Mouse (Mus musculus): ENCODE results near the gene Fam193a. TPM values are rescaled to one million over a fixed set of nuclear protein-coding genes. Genes with fewer than 3 reads are reported as not detected.

Fam193a gene
- total and polyA plus RNA-seq, 3 experiments: 10.9 to 317 (median 37.1) TPM

GRCm38 (mm10) chr5:34336097-34336774, 33.5 kb upstream of the Fam193a start, which contains the start of gene Rnf4:
Rnf4 (plus strand) TSS chr5:34336289.
- H3K4me1 ChIP-seq (ENCODE audit: control insufficient read depth in 1 of 2, insufficient read depth in 2 of 2, low read length in 2 of 2): peaks cover 15 to 23% of the 10 kb centered on the region in 2 experiments
- peak within 1 kb of the TSS; percentile 95 for H3K9ac ChIP-seq (ENCODE audit: control insufficient read depth, low read depth, low read length, poor library complexity, severe bottlenecking)
- H3K79me2 ChIP-seq (ENCODE audit: control insufficient read depth, insufficient read depth, low read length, poor library complexity): peaks cover 58% of the 10 kb centered on the region
- peak; percentile 100 for DNase-seq (ENCODE audit: low read depth, low spot score)
- peak; percentile 86 for TF ChIP-seq USF1 (IDR thresholded peaks at IDR 0.05; ENCODE audit: low read depth, low read length)
- TF ChIP-seq CTCF (IDR thresholded peaks at IDR 0.05 in 2 of 3, conservative IDR thresholded peaks at IDR 0.05 in 1 of 3; ENCODE audit: control insufficient read depth in 1 of 3, insufficient read depth in 1 of 3, low read depth in 2 of 3, low read length in 3 of 3, poor library complexity in 1 of 3, severe bottlenecking in 1 of 3): 0 out of 6 replicates have a peak, but pooled peaks of 1 of the 3 experiments have one; percentile 10
- TF ChIP-seq E2F4 (IDR thresholded peaks at IDR 0.05; ENCODE audit: borderline replicate concordance, low read depth, low read length): no peak
- no peak for TF ChIP-seq RCOR1 (IDR thresholded peaks at IDR 0.05; ENCODE audit: low read depth, low read length)
- TF ChIP-seq SMC3 (IDR thresholded peaks at IDR 0.05; ENCODE audit: low read depth, low read length): no peak
- peak; percentile 71; the same call in 1 of the 2 replicates for TF ChIP-seq KAT2A (conservative IDR thresholded peaks at IDR 0.05; ENCODE audit: low read depth, low read length)
- TF ChIP-seq NELFE (IDR thresholded peaks at IDR 0.05; ENCODE audit: low read depth, low read length): peak; percentile 99
- peak; percentile 90 to 100 for TF ChIP-seq POLR2A (IDR thresholded peaks at IDR 0.05; ENCODE audit: control insufficient read depth in 1 of 2, insufficient read depth in 1 of 2, low read depth in 1 of 2, low read length in 2 of 2, poor library complexity in 1 of 2)
- peak; percentile 47; the same call in 1 of the 2 replicates for TF ChIP-seq SIN3A (IDR thresholded peaks at IDR 0.05; ENCODE audit: low read length)
- peak; percentile 65; the same call in 1 of the 2 replicates for TF ChIP-seq MAX (IDR thresholded peaks at IDR 0.05; ENCODE audit: low read length)
- TF ChIP-seq MYC (IDR thresholded peaks at IDR 0.05; ENCODE audit: low read depth, low read length): peak; percentile 79; the same call in 1 of the 2 replicates
- peak; percentile 94 for TF ChIP-seq ZMIZ1 (IDR thresholded peaks at IDR 0.05; ENCODE audit: low read depth, low read length)
- TF ChIP-seq MXI1 (IDR thresholded peaks at IDR 0.05; ENCODE audit: low read depth, low read length): peak; percentile 93
- no peak for TF ChIP-seq MYB (IDR thresholded peaks at IDR 0.05; ENCODE audit: low read depth, low read length)
- peak; percentile 56 for TF ChIP-seq TCF12 (IDR thresholded peaks at IDR 0.05; ENCODE audit: low read depth, low read length)
- peak; percentile 93 for TF ChIP-seq TBP (IDR thresholded peaks at IDR 0.05; ENCODE audit: low read depth, low read length)
- peak; percentile 93 for TF ChIP-seq ELF1 (IDR thresholded peaks at IDR 0.05; ENCODE audit: low read depth, low read length)
- no peak for TF ChIP-seq MAZ (IDR thresholded peaks at IDR 0.05; ENCODE audit: low read depth, low read length)
- peak; percentile 92 for TF ChIP-seq HCFC1 (IDR thresholded peaks at IDR 0.05; ENCODE audit: low read depth, low read length)
- TF ChIP-seq CHD2 (IDR thresholded peaks at IDR 0.05; ENCODE audit: low read length): peak; percentile 100
- TF ChIP-seq POLR2AphosphoS2 (IDR thresholded peaks at IDR 0.05; ENCODE audit: low read length): peak; percentile 99
- H3K27ac ChIP-seq (ENCODE audit: control insufficient read depth, low read depth, low read length): peak within 1 kb of the TSS; percentile 82
- no peaks in the 10 kb centered on the region for H3K27me3 ChIP-seq (ENCODE audit: control insufficient read depth in 1 of 2, insufficient read depth in 2 of 2, low read length in 2 of 2)
- H3K36me3 ChIP-seq (ENCODE audit: control insufficient read depth in 1 of 2, insufficient read depth in 2 of 2, low read length in 2 of 2): peaks cover 15 to 40% of the 10 kb centered on the region in 2 experiments
- H3K9me3 ChIP-seq (replicated peaks; ENCODE audit: insufficient read depth, low read length): no peaks in the 10 kb centered on the region
- H3K4me3 ChIP-seq (ENCODE audit: control insufficient read depth in 1 of 2, insufficient read depth in 1 of 2, low read depth in 2 of 2, low read length in 2 of 2): peak within 1 kb of the TSS; percentile 84 to 88

Data from MEL (cell line).